Mouse (Mus musculus) right cerebral cortex, postnatal 10 days (tissue): ENCODE results near the gene Dld.

Experiments used
- DNase-seq, 2 experiments: peaks; one replicate each; pipeline ENCODE4 v3.0.0; 2021; ENCODE audit warnings: low spot score in 2 of 2

The Dld gene

GRCm38 (mm10) chr12:31350944-31351928, at the start of gene Dld:
Gene Dld (minus strand): TSS chr12:31351453.
- DNase-seq, result peak; percentile 98 to 99

- no peak for DNase-seq
Observed at GRCm38 (mm10) chr12:31400821-31401220, 49.6 kb upstream of the Dld start.

GRCm38 (mm10) chr12:31397709-31398108, 46.5 kb upstream of the Dld start:
- DNase-seq, result no peak

DNA sequence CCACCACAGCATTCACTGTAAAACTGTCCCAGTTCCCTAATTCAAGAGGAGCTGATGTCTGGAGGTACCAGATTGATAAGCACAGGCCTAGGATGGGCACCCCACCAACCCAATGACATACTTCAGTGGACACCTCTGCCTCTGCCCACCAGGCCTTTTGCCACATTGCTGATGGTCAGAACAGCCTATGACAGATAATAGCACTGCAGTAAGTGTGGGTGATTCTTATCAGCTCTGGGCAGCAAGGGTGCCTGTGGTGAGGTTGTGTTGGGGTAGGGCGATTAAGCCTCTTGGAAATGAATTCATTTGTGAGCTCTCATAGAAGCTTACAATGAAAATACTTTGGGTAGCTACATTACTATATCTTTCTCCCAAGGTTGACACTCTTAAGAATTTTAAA, 44.6 kb upstream of the Dld start:
- no peak for DNase-seq

GRCm38 (mm10) chr12:31391696-31392095, 40.4 kb upstream of the Dld start:
- DNase-seq, result no peak

DNA sequence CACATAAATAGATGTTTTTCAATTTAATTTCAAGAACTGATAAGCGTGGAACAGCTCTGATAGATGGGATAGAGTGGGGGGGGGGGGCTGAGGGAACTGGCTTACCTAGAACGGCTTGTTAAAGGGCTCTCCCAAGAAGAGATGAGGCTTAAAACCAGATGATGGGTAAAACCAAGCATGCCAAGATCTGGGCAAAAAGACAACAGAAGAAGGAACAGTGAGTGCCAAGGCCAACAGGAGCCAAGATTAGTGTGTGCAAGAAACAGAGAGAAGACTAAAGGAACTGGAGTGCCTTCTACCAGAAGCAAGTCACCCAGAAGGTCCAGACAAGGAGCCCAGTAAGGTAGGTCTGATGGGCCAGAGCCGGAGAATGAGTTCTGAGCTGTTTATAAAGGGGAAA, 39.3 kb upstream of the Dld start, which contains the start of gene Slc26a3:
TSS of gene Slc26a3 (plus strand) at position 301 of the 400 bp plus-strand sequence.
- DNase-seq, result no peak

DNA sequence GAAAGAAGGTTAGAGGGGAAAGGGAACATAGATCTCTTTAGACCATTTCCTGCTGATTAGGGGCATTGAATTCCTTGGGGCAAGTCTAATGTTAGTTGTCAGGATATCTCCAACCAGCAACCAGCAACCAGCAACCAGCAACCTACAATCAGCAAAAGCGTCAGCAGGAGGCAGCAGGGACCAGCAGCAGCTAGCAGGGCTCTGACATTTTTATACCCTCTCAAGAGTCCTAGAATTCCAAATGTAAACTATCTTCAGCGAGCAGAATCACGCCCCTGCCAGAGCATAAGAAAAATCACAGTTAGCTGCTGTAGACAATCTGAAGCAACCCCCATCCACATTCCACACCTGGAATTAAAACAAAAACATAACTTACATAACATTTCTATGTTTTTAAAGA, 36.0 kb upstream of the Dld start:
- no peak for DNase-seq

DNA sequence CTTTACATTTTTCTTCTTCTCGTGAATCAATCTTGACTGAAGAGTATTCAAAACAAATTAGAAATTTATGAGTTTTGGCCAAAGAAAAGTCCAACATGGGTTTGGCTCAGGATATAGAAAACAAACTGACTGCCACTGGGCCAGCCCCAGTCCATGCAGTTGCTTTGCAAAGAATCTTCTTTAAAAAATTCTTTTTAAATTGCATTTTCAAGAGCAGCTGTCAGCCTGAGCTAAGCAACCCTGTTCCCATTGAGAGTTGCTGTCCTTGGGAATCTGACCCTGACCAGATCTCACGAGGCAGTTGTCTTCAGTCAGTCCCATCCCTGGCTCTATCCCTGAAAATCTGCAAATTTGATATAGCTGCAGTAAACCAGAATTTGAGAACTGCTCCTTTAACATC, 31.2 kb upstream of the Dld start:
- no peak for DNase-seq

- peak; percentile 33 to 41 for DNase-seq
Observed at GRCm38 (mm10) chr12:31380878-31381277, 29.6 kb upstream of the Dld start.

GRCm38 (mm10) chr12:31377241-31377640, 26.0 kb upstream of the Dld start:
- DNase-seq, result no peak

DNA sequence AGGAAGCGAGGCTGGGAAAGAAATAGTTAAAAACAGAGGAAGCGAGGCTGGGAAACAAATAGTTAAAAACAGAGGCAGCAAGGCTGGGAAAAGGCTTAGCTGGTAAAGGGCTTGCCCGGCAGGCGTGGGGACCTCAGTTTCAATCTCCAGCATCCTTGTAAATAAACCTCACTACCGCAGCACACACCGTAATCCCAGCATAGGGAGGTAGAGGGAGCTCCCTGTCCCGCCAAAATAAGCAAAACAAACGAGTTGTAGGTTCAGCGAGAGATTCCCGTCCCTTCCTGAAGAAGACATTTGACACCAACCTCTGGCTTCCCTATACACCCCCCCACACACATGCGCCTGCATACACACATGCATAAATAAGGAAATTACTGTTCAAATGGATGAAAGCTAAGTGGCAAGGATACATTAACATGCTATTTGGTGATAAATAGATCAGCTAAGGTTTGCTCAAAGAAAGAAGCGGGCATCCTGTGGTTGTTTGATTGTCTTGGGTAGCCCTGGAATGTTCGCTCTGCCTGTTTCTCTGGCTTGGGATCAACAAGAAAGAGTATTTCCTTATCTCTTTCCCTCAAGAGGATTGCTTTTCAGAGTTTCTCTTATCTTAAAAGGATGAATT, 25.2 kb upstream of the Dld start:
- no peak for DNase-seq

GRCm38 (mm10) chr12:31375283-31375615, 24.0 kb upstream of the Dld start:
- DNase-seq, result no peak

DNA sequence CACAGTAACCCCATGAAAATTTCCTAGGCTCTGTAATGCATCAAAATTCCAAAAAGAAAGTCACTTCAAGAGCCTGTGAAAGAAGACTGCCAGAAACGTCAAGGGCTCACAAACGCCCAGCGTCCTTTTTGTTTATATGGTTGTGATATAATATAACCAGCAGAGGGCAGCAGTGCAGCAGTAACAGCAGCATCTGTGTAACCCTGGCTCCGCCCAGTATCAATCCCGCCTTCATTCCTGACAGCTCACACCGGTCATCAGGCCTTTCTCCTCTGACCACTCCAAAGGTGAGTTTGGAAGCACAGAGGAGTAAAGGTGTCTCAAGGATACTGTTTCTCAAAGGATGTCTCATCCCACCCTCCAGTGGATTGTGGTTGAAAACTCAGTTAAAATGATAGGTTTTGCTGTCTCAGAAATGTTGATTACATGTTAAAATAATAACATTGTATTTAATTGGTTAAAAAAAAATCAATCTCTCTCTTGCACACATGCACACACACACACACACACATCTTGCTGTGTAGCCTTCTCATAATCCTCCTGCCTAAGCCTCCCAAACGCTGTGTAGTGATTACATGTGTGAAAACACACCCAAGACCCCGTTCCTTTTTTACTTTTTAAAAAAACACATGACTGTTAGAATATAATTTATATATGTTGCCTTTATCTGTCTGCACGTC, 23.5 kb upstream of the Dld start:
- DNase-seq, result peak; percentile 75 to 76

- no peak for DNase-seq
Observed at GRCm38 (mm10) chr12:31369656-31370055, 18.4 kb upstream of the Dld start.

GRCm38 (mm10) chr12:31369118-31369517, 17.9 kb upstream of the Dld start:
- DNase-seq, result no peak

- no peak for DNase-seq
Observed at GRCm38 (mm10) chr12:31367721-31368120, 16.5 kb upstream of the Dld start.

DNA sequence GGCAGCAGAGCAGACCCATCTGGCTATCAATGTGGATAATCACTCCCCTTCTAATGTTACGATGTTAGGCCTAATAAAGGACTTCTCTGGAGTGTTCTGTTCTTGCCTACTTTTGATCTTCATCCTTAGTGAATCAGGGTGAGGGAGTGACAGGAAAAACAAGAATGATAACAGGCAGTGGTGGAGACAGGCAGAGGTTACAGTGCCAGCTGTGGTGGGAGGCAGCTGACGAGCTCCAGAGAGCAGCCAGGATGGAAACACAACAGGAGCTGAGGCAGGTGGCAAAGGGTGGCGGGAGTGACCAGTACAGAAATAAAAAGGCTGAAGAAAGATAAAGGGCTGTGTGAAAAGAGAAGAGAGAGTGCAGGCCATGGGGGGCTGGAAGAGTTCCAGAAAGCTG, 15.2 kb upstream of the Dld start:
- no peak for DNase-seq

DNA sequence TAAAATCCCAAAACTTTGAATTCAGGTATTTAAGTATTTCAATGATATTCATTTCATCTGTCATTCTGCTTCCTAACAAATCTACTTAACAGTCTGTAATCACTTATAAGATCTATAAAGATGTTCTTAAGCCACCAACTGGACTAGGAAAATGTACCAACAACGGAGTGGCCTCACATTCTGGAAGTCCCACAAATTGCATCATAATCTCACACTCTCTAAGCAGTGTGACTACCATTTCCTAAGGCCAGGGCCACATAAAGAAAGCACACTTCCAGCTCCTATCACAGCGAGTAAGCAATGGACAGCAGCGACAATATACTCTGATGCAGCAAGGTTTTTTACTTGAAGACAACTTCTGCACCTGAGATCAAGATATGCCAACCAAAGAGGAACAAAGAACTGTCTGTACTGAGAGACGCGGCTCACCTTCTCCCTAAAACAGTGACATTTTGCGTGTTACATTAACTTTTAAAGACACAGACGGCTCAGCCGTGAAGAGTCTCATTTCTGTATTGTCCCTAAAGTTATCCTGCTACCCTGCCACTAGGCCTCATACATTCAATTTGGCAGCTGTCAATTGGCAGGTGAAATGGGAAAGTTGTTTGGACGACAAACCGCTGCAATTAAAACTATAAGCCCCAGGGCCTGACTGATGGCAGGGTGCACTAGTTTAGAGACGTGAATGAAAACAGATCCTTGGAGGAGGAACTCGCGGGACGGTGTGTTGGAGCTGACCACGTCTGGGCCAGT, 886 bp downstream of the Dld start:
- DNase-seq, result no peak

- DNase-seq, result no peak
Observed at GRCm38 (mm10) chr12:31333261-31333660, 18.0 kb downstream of the Dld start.

DNA sequence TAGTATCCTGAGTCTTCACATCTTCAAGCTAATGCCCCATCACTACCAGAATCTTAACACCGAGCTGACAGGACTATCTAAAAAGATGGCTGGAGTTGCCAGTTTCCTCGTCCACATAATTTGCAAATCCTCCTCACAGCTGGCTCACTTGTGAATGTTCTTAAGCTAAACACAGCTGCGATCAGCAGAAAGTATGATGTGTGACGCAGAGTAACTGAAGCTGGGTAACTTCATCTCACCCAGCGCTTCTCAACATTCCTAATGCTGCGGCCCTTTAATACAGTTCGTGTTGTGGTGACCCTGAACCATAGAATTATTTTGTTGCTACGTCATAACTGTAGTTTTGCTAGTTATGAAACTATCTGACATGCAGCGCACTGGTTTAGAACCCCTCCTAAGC, 24.1 kb downstream of the Dld start:
- no peak for DNase-seq

- DNase-seq, result peak in 1 of 2 experiments; percentile 26
Observed at GRCm38 (mm10) chr12:31323136-31323695, 28.0 kb downstream of the Dld start.
